Mouse (Mus musculus): ENCODE results near the gene Kcnab2. TPM values are rescaled to one million over a fixed set of nuclear protein-coding genes. Genes with fewer than 3 reads are reported as not detected.

Gene Kcnab2
- polyA plus RNA-seq, 1 experiment, result 194 TPM

GRCm38 (mm10) chr4:152454153-152454552 is 23.5 kb downstream of the Kcnab2 start:
- DNase-seq (ENCODE audit: extremely low spot score in 1 of 2, low spot score in 1 of 2), result no peak

- DNase-seq (ENCODE audit: extremely low spot score in 1 of 2, low spot score in 1 of 2), result peak; percentile 87 to 90
Measured at GRCm38 (mm10) chr4:152453079-152453478, 24.6 kb downstream of the Kcnab2 start.

- no peak for DNase-seq (ENCODE audit: extremely low spot score in 1 of 2, low spot score in 1 of 2)
Measured at GRCm38 (mm10) chr4:152451371-152451770, 26.3 kb downstream of the Kcnab2 start.

- DNase-seq (ENCODE audit: extremely low spot score in 1 of 2, low spot score in 1 of 2), result no peak
Measured at GRCm38 (mm10) chr4:152448666-152449018, 29.0 kb downstream of the Kcnab2 start.

- DNase-seq (ENCODE audit: extremely low spot score in 1 of 2, low spot score in 1 of 2), result peak in 1 of 2 experiments; percentile 59
Measured at GRCm38 (mm10) chr4:152447731-152448665, 29.7 kb downstream of the Kcnab2 start.

- DNase-seq (ENCODE audit: extremely low spot score in 1 of 2, low spot score in 1 of 2), result no peak
Measured at GRCm38 (mm10) chr4:152446178-152446577, 31.5 kb downstream of the Kcnab2 start.

GRCm38 (mm10) chr4:152441536-152441935 is 36.1 kb downstream of the Kcnab2 start:
- no peak for DNase-seq (ENCODE audit: extremely low spot score in 1 of 2, low spot score in 1 of 2)

- no peak for DNase-seq (ENCODE audit: extremely low spot score in 1 of 2, low spot score in 1 of 2)
Measured at GRCm38 (mm10) chr4:152440882-152441281, 36.8 kb downstream of the Kcnab2 start.

GRCm38 (mm10) chr4:152435255-152435654 is 42.4 kb downstream of the Kcnab2 start:
- DNase-seq (ENCODE audit: extremely low spot score in 1 of 2, low spot score in 1 of 2), result peak in 1 of 2 experiments; percentile 87

GRCm38 (mm10) chr4:152434836-152435235 is 42.8 kb downstream of the Kcnab2 start:
- DNase-seq (ENCODE audit: extremely low spot score in 1 of 2, low spot score in 1 of 2), result peak; percentile 80 to 97

GRCm38 (mm10) chr4:152432308-152432707 is 45.4 kb downstream of the Kcnab2 start:
- peak in 1 of 2 experiments; percentile 72 for DNase-seq (ENCODE audit: extremely low spot score in 1 of 2, low spot score in 1 of 2)

GRCm38 (mm10) chr4:152428259-152428658 is 49.4 kb downstream of the Kcnab2 start:
- DNase-seq (ENCODE audit: extremely low spot score in 1 of 2, low spot score in 1 of 2), result peak in 1 of 2 experiments; percentile 59

GRCm38 (mm10) chr4:152424922-152425321 is 52.7 kb downstream of the Kcnab2 start:
- DNase-seq (ENCODE audit: extremely low spot score in 1 of 2, low spot score in 1 of 2), result no peak

GRCm38 (mm10) chr4:152424341-152424740 is 53.3 kb downstream of the Kcnab2 start:
- no peak for DNase-seq (ENCODE audit: extremely low spot score in 1 of 2, low spot score in 1 of 2)

GRCm38 (mm10) chr4:152423576-152423975 is 54.1 kb downstream of the Kcnab2 start:
- DNase-seq (ENCODE audit: extremely low spot score in 1 of 2, low spot score in 1 of 2), result peak in 1 of 2 experiments; percentile 52

- no peak for DNase-seq (ENCODE audit: extremely low spot score in 1 of 2, low spot score in 1 of 2)
Measured at GRCm38 (mm10) chr4:152418229-152419060, 59.2 kb downstream of the Kcnab2 start.

GRCm38 (mm10) chr4:152412524-152413080 is 65.1 kb downstream of the Kcnab2 start:
- no peak for DNase-seq (ENCODE audit: extremely low spot score in 1 of 2, low spot score in 1 of 2)

- DNase-seq (ENCODE audit: extremely low spot score in 1 of 2, low spot score in 1 of 2), result no peak
Measured at GRCm38 (mm10) chr4:152410961-152411360, 66.7 kb downstream of the Kcnab2 start.

GRCm38 (mm10) chr4:152406531-152406930 is 71.1 kb downstream of the Kcnab2 start:
- DNase-seq (ENCODE audit: extremely low spot score in 1 of 2, low spot score in 1 of 2), result no peak

GRCm38 (mm10) chr4:152405671-152406201 is 71.9 kb downstream of the Kcnab2 start:
- no peak for DNase-seq (ENCODE audit: extremely low spot score in 1 of 2, low spot score in 1 of 2)

GRCm38 (mm10) chr4:152405143-152405542 is 72.5 kb downstream of the Kcnab2 start:
- peak in 1 of 2 experiments; percentile 61 for DNase-seq (ENCODE audit: extremely low spot score in 1 of 2, low spot score in 1 of 2)

Measured in frontal cortex, adult 2 months (tissue).